Mouse (Mus musculus): Measurements from ENCODE around the gene Atad3a. TPM values are rescaled to one million over a fixed set of nuclear protein-coding genes. Genes with fewer than 3 reads are reported as not detected.

The Atad3a gene
- polyA plus RNA-seq, 1 experiment from 2014 or later: 73.2 TPM

Small RNAs within 50 kb of the gene (microRNA-seq; reads per million reads assigned to microRNA genes)
- gene Gm27743: not detected

Other genes starting within 250 kb of the Atad3a start
- gene Nadk, start 198.7 kb downstream of the Atad3a start, polyA plus RNA-seq (2015; fragmentation: Nextera tagmentation; extraction: Ambion mirVana): 60.4 and 68.0 TPM in 2 replicates
- 4.4 and 5.9 TPM in 2 replicates for gene Slc35e2, start 159.7 kb downstream of the Atad3a start, polyA plus RNA-seq (2015; fragmentation: Nextera tagmentation; extraction: Ambion mirVana)
- 30.6 and 36.2 TPM in 2 replicates for gene Cdk11b, start 136.2 kb downstream of the Atad3a start, polyA plus RNA-seq (2015; fragmentation: Nextera tagmentation; extraction: Ambion mirVana)
- gene Gm10563, start 115.7 kb downstream of the Atad3a start, polyA plus RNA-seq (2015; fragmentation: Nextera tagmentation; extraction: Ambion mirVana): not detected in 2 replicates
- gene Mmp23, start 107.7 kb downstream of the Atad3a start, polyA plus RNA-seq (2015; fragmentation: Nextera tagmentation; extraction: Ambion mirVana): 4.9 and 6.0 TPM in 2 replicates
- gene Mib2, start 91.9 kb downstream of the Atad3a start, polyA plus RNA-seq (2015; fragmentation: Nextera tagmentation; extraction: Ambion mirVana): 3.2 and 3.7 TPM in 2 replicates
- 0.39 and 0.49 TPM in 2 replicates for gene Fndc10, start 66.8 kb downstream of the Atad3a start, polyA plus RNA-seq (2015; fragmentation: Nextera tagmentation; extraction: Ambion mirVana)
- 77.7 TPM in 2 replicates for gene Ssu72, start 56.3 kb downstream of the Atad3a start, polyA plus RNA-seq (2015; fragmentation: Nextera tagmentation; extraction: Ambion mirVana)
- gene Tmem240, start 26.3 kb downstream of the Atad3a start, polyA plus RNA-seq (2015; fragmentation: Nextera tagmentation; extraction: Ambion mirVana): 0.07 and 0.18 TPM in 2 replicates
- gene Vwa1, start 13.6 kb upstream of the Atad3a start, polyA plus RNA-seq (2015; fragmentation: Nextera tagmentation; extraction: Ambion mirVana): 0.43 and 0.45 TPM in 2 replicates
- 0.08 and 0.14 TPM in 2 replicates for gene Tmem88b, start 24.8 kb upstream of the Atad3a start, polyA plus RNA-seq (2015; fragmentation: Nextera tagmentation; extraction: Ambion mirVana)
- gene Ankrd65, start 29.3 kb upstream of the Atad3a start, polyA plus RNA-seq (2015; fragmentation: Nextera tagmentation; extraction: Ambion mirVana): not detected in 2 replicates
- gene Mrpl20, start 41.8 kb upstream of the Atad3a start, polyA plus RNA-seq (2015; fragmentation: Nextera tagmentation; extraction: Ambion mirVana): 225 and 227 TPM in 2 replicates
- 62.9 and 68.8 TPM in 2 replicates for gene Ccnl2, start 51.4 kb upstream of the Atad3a start, polyA plus RNA-seq (2015; fragmentation: Nextera tagmentation; extraction: Ambion mirVana)
- 147 and 148 TPM in 2 replicates for gene Aurkaip1, start 70.2 kb upstream of the Atad3a start, polyA plus RNA-seq (2015; fragmentation: Nextera tagmentation; extraction: Ambion mirVana)
- 5.6 and 6.8 TPM in 2 replicates for gene Mxra8, start 78.6 kb upstream of the Atad3a start, polyA plus RNA-seq (2015; fragmentation: Nextera tagmentation; extraction: Ambion mirVana)
- gene Dvl1, start 86.3 kb upstream of the Atad3a start, polyA plus RNA-seq (2015; fragmentation: Nextera tagmentation; extraction: Ambion mirVana): 1.8 and 2.4 TPM in 2 replicates
- 0.05 and 0.09 TPM in 2 replicates for gene Tas1r3, start 102.3 kb upstream of the Atad3a start, polyA plus RNA-seq (2015; fragmentation: Nextera tagmentation; extraction: Ambion mirVana)
- 8.4 and 10.2 TPM in 2 replicates for gene Cptp, start 108.3 kb upstream of the Atad3a start, polyA plus RNA-seq (2015; fragmentation: Nextera tagmentation; extraction: Ambion mirVana)
- gene Ints11, start 108.5 kb upstream of the Atad3a start, polyA plus RNA-seq (2015; fragmentation: Nextera tagmentation; extraction: Ambion mirVana): 40.0 and 41.9 TPM in 2 replicates
- gene Pusl1, start 130.7 kb upstream of the Atad3a start, polyA plus RNA-seq (2015; fragmentation: Nextera tagmentation; extraction: Ambion mirVana): 25.4 and 25.7 TPM in 2 replicates
- 7.6 and 7.8 TPM in 2 replicates for gene Acap3, start 130.7 kb upstream of the Atad3a start, polyA plus RNA-seq (2015; fragmentation: Nextera tagmentation; extraction: Ambion mirVana)
- gene Ube2j2, start 182.7 kb upstream of the Atad3a start, polyA plus RNA-seq (2015; fragmentation: Nextera tagmentation; extraction: Ambion mirVana): 68.1 and 70.3 TPM in 2 replicates
- 55.3 and 58.7 TPM in 2 replicates for gene C1qtnf12, start 201.2 kb upstream of the Atad3a start, polyA plus RNA-seq (2015; fragmentation: Nextera tagmentation; extraction: Ambion mirVana)
- gene B3galt6, start 231.6 kb upstream of the Atad3a start, polyA plus RNA-seq (2015; fragmentation: Nextera tagmentation; extraction: Ambion mirVana): 5.5 and 6.2 TPM in 2 replicates
- 88.2 and 91.6 TPM in 2 replicates for gene Sdf4, start 231.8 kb upstream of the Atad3a start, polyA plus RNA-seq (2015; fragmentation: Nextera tagmentation; extraction: Ambion mirVana)

Data from liver, embryonic 13.5 days (tissue).